Mouse (Mus musculus): ENCODE results near the gene Cipc. TPM values are rescaled to one million over a fixed set of nuclear protein-coding genes. Genes with fewer than 3 reads are reported as not detected.
A peak's percentile ranks its signal among the peaks of the same experiment; 100 is the strongest.

Cipc gene
- polyA plus RNA-seq, 1 experiment, result 0.61 TPM

DNA sequence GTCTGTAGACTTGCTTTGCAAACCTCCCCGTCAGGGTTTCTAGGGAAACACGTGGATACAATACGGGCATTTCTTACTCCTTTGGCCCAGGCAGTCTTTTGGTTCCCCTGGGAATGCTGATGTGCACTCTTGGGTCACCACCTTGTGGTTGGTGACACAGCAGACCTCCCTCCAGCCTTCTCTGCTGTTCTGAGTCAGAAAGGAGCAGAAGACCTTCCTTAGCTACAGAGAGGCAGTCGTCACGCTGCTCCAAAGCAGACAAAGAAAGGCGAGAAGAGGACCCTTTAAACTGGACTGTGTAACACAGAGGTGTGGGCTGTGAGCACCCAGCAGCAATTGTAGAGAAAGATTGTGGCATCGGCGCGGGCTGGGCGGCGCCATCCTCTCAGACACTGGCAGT, 5.7 kb upstream of the Cipc start:
- no peaks in the 10 kb centered on the region for H3K36me3 ChIP-seq (ENCODE audit: control insufficient read depth)

GRCm38 (mm10) chr12:86941734-86942486, 4.9 kb upstream of the Cipc start:
- TF ChIP-seq GATA1 (IDR thresholded peaks at IDR 0.05; ENCODE audit: low read length) (no peak), TAL1 (IDR thresholded peaks at IDR 0.05; ENCODE audit: low read length) (no peak)
- Histone ChIP-seq H3K27me3 (ENCODE audit: control insufficient read depth) (peaks cover 29% of the 10 kb centered on the region), H3K36me3 (ENCODE audit: control insufficient read depth) (no peaks in the 10 kb centered on the region), H3K9me3 (ENCODE audit: control insufficient read depth, low read length) (no peaks in the 10 kb centered on the region), H3K4me1 (ENCODE audit: control insufficient read depth) (peaks cover 14% of the 10 kb centered on the region), H3K4me3 (replicated peaks) (no peak overlapping the region)

More for the DNA sequence above, 5.7 kb upstream of the Cipc start:
- TF ChIP-seq GATA1 (IDR thresholded peaks at IDR 0.05; ENCODE audit: low read length), result no peak
- no peak for TF ChIP-seq TAL1 (IDR thresholded peaks at IDR 0.05; ENCODE audit: low read length)
- Histone ChIP-seq H3K27me3 (ENCODE audit: control insufficient read depth) (peaks cover 29% of the 10 kb centered on the region), H3K9me3 (ENCODE audit: control insufficient read depth, low read length) (no peaks in the 10 kb centered on the region), H3K4me3 (replicated peaks) (no peak overlapping the region), H3K4me1 (ENCODE audit: control insufficient read depth) (peaks cover 10% of the 10 kb centered on the region)

GRCm38 (mm10) chr12:86943421-86943820, 3.4 kb upstream of the Cipc start:
- peaks cover 26% of the 10 kb centered on the region for H3K4me1 ChIP-seq (ENCODE audit: control insufficient read depth)
- H3K36me3 ChIP-seq (ENCODE audit: control insufficient read depth), result no peaks in the 10 kb centered on the region
- TF ChIP-seq GATA1 (IDR thresholded peaks at IDR 0.05; ENCODE audit: low read length) (no peak), TAL1 (IDR thresholded peaks at IDR 0.05; ENCODE audit: low read length) (no peak)
- no peaks in the 10 kb centered on the region for H3K9me3 ChIP-seq (ENCODE audit: control insufficient read depth, low read length)
- H3K4me3 ChIP-seq (replicated peaks), result no peak overlapping the region
- peaks cover 29% of the 10 kb centered on the region for H3K27me3 ChIP-seq (ENCODE audit: control insufficient read depth)

GRCm38 (mm10) chr12:86945126-86945525, 1.7 kb upstream of the Cipc start:
- peaks cover 29% of the 10 kb centered on the region for H3K27me3 ChIP-seq (ENCODE audit: control insufficient read depth)
- H3K4me1 ChIP-seq (ENCODE audit: control insufficient read depth), result peaks cover 40% of the 10 kb centered on the region
- TF ChIP-seq TAL1 (IDR thresholded peaks at IDR 0.05; ENCODE audit: low read length) (no peak), GATA1 (IDR thresholded peaks at IDR 0.05; ENCODE audit: low read length) (peak; percentile 97)

GRCm38 (mm10) chr12:86946301-86946781, 502 bp upstream of the Cipc start:
- Histone ChIP-seq H3K9me3 (ENCODE audit: control insufficient read depth, low read length) (no peaks in the 10 kb centered on the region), H3K36me3 (ENCODE audit: control insufficient read depth) (peaks cover 6% of the 10 kb centered on the region), H3K27me3 (ENCODE audit: control insufficient read depth) (peaks cover 24% of the 10 kb centered on the region), H3K4me3 (replicated peaks) (peak overlapping the region; percentile 86), H3K4me1 (ENCODE audit: control insufficient read depth) (peaks cover 49% of the 10 kb centered on the region)
- no peak for TF ChIP-seq GATA1 (IDR thresholded peaks at IDR 0.05; ENCODE audit: low read length)
- TF ChIP-seq TAL1 (IDR thresholded peaks at IDR 0.05; ENCODE audit: low read length), result no peak

More at GRCm38 (mm10) chr12:86945126-86945525, 1.7 kb upstream of the Cipc start:
- no peak overlapping the region for H3K4me3 ChIP-seq (replicated peaks)
- H3K36me3 ChIP-seq (ENCODE audit: control insufficient read depth), result peaks cover 4% of the 10 kb centered on the region
- no peaks in the 10 kb centered on the region for H3K9me3 ChIP-seq (ENCODE audit: control insufficient read depth, low read length)

DNA sequence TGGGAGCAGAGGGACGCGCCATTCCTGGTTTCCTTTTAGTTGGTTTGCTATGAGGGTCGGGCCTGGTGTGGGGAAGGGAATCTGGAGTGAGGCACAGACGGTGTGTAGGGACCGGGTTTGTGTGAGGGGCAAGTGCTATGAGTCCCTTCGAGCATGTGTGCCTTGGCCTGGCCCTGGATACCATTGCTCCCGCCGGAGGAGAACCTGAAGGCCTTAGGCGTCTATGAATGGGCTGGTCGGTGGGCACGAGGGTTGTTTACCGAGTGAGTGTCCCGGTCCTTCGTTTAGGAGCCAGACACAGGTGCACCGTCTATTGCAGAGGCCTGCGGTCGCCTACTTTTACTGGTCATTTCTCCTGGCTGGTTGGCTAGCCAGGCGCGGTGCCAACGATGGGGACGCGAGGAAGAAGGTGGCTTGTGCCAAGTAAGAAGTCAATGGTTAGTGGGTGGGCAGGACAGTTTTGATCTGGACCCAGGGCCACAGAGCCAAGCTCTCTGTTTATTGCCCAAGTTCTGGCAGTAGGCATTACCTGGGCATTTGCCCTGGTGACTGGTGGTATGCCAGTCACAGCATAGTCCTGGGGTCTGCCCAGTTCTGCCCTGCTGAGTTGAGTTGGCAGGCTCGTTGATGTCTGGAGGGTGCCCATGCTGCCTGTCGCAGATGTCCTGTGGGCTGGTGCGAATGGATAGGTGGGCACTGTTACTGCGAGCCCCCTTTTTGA, 998 bp downstream of the Cipc start:
- Histone ChIP-seq H3K4me3 (replicated peaks) (peak overlapping the region; percentile 86), H3K4me1 (ENCODE audit: control insufficient read depth) (peaks cover 49% of the 10 kb centered on the region), H3K27me3 (ENCODE audit: control insufficient read depth) (peaks cover 11% of the 10 kb centered on the region), H3K9me3 (ENCODE audit: control insufficient read depth, low read length) (no peaks in the 10 kb centered on the region), H3K36me3 (ENCODE audit: control insufficient read depth) (peaks cover 17% of the 10 kb centered on the region)
- TF ChIP-seq TAL1 (IDR thresholded peaks at IDR 0.05; ENCODE audit: low read length) (no peak), GATA1 (IDR thresholded peaks at IDR 0.05; ENCODE audit: low read length) (no peak)

DNA sequence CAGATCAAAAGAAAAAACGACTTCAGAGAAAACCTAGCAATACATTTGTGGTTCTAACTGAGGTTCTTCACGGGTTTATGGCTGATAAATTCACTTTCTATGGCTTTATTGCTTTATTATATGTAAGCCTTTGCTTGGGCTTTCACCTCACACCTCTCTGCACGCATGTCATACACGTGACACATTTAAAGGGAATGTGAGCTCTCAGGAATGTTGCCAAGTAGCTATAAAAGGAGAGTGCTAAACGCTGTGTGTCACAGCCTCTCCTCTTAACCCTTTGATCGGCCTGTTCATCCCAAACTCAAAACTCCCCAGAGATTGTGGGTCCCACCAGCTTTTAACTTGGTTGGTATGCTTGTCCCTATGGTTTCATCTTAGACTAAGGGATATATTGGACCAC, 1.8 kb downstream of the Cipc start:
- TF ChIP-seq GATA1 (IDR thresholded peaks at IDR 0.05; ENCODE audit: low read length) (no peak), TAL1 (IDR thresholded peaks at IDR 0.05; ENCODE audit: low read length) (no peak)
- H3K36me3 ChIP-seq (ENCODE audit: control insufficient read depth), result peaks cover 22% of the 10 kb centered on the region
- peaks cover 4% of the 10 kb centered on the region; the same call in 1 of the 2 replicates for H3K27me3 ChIP-seq (ENCODE audit: control insufficient read depth)
- H3K4me3 ChIP-seq (replicated peaks), result peak overlapping the region; percentile 86
- no peaks in the 10 kb centered on the region for H3K9me3 ChIP-seq (ENCODE audit: control insufficient read depth, low read length)
- H3K4me1 ChIP-seq (ENCODE audit: control insufficient read depth), result peaks cover 49% of the 10 kb centered on the region

GRCm38 (mm10) chr12:86949501-86949900, 2.7 kb downstream of the Cipc start:
- no peaks in the 10 kb centered on the region for H3K27me3 ChIP-seq (ENCODE audit: control insufficient read depth)
- H3K4me3 ChIP-seq (replicated peaks), result no peak overlapping the region
- peaks cover 31% of the 10 kb centered on the region for H3K36me3 ChIP-seq (ENCODE audit: control insufficient read depth)
- TF ChIP-seq GATA1 (IDR thresholded peaks at IDR 0.05; ENCODE audit: low read length) (no peak), TAL1 (IDR thresholded peaks at IDR 0.05; ENCODE audit: low read length) (no peak)
- H3K9me3 ChIP-seq (ENCODE audit: control insufficient read depth, low read length), result no peaks in the 10 kb centered on the region
- peaks cover 49% of the 10 kb centered on the region for H3K4me1 ChIP-seq (ENCODE audit: control insufficient read depth)
